Mouse (Mus musculus) stomach, adult 2 months (tissue): ENCODE measurements around the gene Wdr20. TPM values are rescaled to one million over a fixed set of nuclear protein-coding genes. Genes with fewer than 3 reads are reported as not detected.

Experiments used
- polyA plus RNA-seq: library from polyadenylated mRNA; depleted of rRNA; stranded (reverse); fragments of >200 nt; gene quantifications from 2 replicates; pipeline ENCODE4 v1.2.3, GENCODE M21; 2012; rRNA removed

The Wdr20 gene
- polyA plus RNA-seq = 8.9 and 15.3 TPM in 2 replicates

GRCm38 (mm10) chr12:110737170-110738157 is at the start of gene Wdr20:
TSS of gene Wdr20 (plus strand) at chr12:110737944.

GRCm38 (mm10) chr12:110702556-110702955 is 35.2 kb upstream of the Wdr20 start, which contains the start of gene Hsp90aa1:
TSS of gene Hsp90aa1 (minus strand) at chr12:110702728.

DNA sequence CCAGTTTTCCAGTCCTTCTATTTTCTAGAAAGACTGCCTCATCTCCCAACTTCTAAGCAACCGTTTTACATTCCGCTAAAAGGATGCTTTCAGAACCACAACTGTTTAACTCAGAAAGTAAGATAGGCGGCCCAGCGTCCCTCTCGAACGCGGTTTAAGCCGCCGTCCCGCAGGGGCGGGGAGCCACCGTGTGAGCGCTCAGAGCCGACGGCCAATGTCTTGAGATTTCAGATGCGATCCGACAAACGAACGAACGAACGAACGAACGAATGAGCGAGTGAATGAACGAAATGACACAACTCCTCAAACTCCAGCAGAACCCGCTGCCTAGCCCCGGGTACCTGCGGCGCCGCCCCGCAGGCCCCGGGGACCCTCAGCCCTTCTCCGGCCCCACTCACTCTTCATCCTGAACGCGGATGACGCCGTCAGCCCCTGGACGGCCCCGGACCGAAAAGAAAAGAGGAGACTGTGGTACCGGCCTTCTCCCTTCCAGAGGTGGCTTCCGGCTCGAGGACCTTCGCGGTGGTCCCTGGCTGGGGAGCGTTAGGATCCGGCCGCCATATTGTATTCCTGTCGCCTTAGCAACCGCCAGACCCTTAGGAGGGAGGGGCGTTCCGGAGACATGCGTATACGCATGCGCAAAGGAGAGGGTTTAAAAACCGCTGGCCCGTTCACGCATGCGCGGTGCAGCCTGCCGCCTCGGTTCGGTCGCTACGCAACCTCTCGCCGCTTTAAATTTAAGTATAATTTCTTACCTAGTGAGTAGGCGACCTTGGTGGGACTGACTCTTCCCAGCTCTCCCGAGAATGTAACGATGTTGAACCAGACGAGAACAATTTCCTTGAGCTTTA is 102.8 kb downstream of the Wdr20 start, which contains the start of gene Mok:
Mok (minus strand) TSS at position 592 of the 851 bp plus-strand sequence.

DNA sequence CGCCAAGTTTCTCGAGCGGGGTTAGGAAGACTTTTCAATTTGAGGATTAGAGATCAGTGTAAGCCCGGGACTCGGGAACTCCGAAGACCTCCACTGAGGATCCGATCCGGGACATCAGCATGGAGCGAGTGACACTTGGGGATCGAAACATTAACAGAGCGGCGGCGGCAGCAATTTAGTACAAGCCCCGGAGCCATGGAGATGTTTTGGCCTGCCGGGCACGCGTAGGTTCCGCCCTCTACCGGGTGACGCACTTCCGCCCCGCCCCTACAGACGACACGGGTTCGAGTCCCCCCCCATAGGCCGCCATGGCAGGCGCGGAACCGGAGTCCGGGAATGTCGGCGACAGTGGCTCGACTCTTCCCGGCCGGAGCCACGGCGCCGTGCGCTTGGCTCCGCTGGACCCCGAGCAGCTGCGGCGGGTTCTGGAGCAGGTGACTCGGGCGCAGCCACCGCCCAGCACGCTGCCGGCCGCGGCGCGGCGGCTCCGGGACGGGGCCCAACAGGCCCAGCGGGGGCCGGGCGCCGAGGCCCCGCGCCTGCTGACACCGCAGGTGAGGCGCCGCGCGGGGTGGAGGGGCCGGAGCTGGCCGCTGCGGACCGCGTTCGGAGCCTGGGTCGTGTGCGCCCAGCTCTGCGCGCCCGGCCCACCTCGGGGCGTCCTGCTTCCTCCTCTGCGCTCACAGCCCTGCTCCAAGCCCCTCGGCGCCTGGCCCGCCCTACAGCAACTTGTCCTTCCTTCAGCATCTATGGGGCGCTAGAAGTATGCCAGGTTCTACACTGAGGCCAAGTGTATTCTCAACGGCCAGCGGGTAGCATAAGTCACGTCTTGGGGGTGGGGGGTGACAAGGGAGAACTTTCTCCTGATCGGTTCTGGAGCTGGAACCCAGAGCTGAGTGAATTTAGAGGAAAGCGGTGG is 112.5 kb downstream of the Wdr20 start, which contains the start of gene Zfp839:
Zfp839 (plus strand) TSS at position 244 of the 919 bp plus-strand sequence.

Other genes starting within 250 kb of the Wdr20 start
- 101 and 121 TPM in 2 replicates for gene Dync1h1, start 136.5 kb upstream of the Wdr20 start, polyA plus RNA-seq
- not detected in 2 replicates for gene 1700001K19Rik, start 55.3 kb upstream of the Wdr20 start, polyA plus RNA-seq
- 8.7 and 10.8 TPM in 2 replicates for gene Hsp90aa1, start 35.2 kb upstream of the Wdr20 start, polyA plus RNA-seq
- 0.14 and 0.34 TPM in 2 replicates for gene Mok, start 103.0 kb downstream of the Wdr20 start, polyA plus RNA-seq
- 1.7 and 2.2 TPM in 2 replicates for gene Zfp839, start 112.3 kb downstream of the Wdr20 start, polyA plus RNA-seq
- 19.9 and 28.4 TPM in 2 replicates for gene Cinp, start 151.2 kb downstream of the Wdr20 start, polyA plus RNA-seq
- 2.2 and 2.9 TPM in 2 replicates for gene Tecpr2, start 151.3 kb downstream of the Wdr20 start, polyA plus RNA-seq
- gene Ankrd9, start 241.1 kb downstream of the Wdr20 start, polyA plus RNA-seq = 62.6 and 124 TPM in 2 replicates